Mouse (Mus musculus) heart, embryonic 15.5 days (tissue): ENCODE data around the gene Patj. TPM values are rescaled to one million over a fixed set of nuclear protein-coding genes. Genes with fewer than 3 reads are reported as not detected.
"Not testable (repeated sequence)": the region's sequence is repeated elsewhere in the genome, so short reads cannot be mapped to it uniquely, and the experiment has no call there.

Experiments
- ATAC-seq: fragments of 200-750 bp; cut with Nextera tagmentation; replicated peaks from 2 replicates; pipeline ENCODE4 v1.8.0; 2017; ENCODE audit warnings: low read depth, moderate TSS enrichment; ENCODE audit not compliant: insufficient number of reproducible peaks, insufficient read depth, low FRiP score
- H3K27ac ChIP-seq: fragments of 300-500 bp; sonication (generic); 2 replicates; pipeline ENCODE4 v1.5.1; 2015; ENCODE audit warnings: mild to moderate bottlenecking, inconsistent platforms
- H3K27me3 ChIP-seq: fragments of 300-500 bp; sonication (generic); 2 replicates; pipeline ENCODE4 v1.6.1; 2015; ENCODE audit warnings: inconsistent platforms
- H3K36me3 ChIP-seq: fragments of 300-500 bp; sonication (generic); 2 replicates; pipeline ENCODE4 v1.6.1; 2015; ENCODE audit warnings: mild to moderate bottlenecking, inconsistent platforms
- H3K4me1 ChIP-seq: fragments of 300-500 bp; sonication (generic); replicated peaks from 2 replicates; pipeline ENCODE4 v1.6.1; 2015; ENCODE audit warnings: inconsistent platforms
- H3K4me2 ChIP-seq: fragments of 300-500 bp; sonication (generic); 2 replicates; pipeline ENCODE4 v1.6.1; 2015; ENCODE audit warnings: inconsistent platforms, mild to moderate bottlenecking, moderate library complexity
- H3K4me3 ChIP-seq: fragments of 300-500 bp; sonication (generic); 2 replicates; pipeline ENCODE4 v1.5.1; 2015; ENCODE audit warnings: mild to moderate bottlenecking, inconsistent platforms
- H3K9ac ChIP-seq: fragments of 300-500 bp; sonication (generic); 2 replicates; pipeline ENCODE4 v1.6.1; 2015; ENCODE audit warnings: mild to moderate bottlenecking, inconsistent platforms
- H3K9me3 ChIP-seq: fragments of 300-500 bp; sonication (generic); replicated peaks from 2 replicates; pipeline ENCODE4 v1.6.1; 2016; ENCODE audit warnings: inconsistent platforms
- WGBS: fragments of 180-500 bp; shearing (Covaris S2); methylation state at CpG from one replicate; pipeline ENCODE4 v1.1.7; 2015; ENCODE audit warnings: mixed read lengths; 5-methylcytosine and 5-hydroxymethylcytosine counted together
- polyA plus RNA-seq: library from polyadenylated mRNA; unstranded; fragments of >200 nt; fragmentation: Nextera tagmentation; extraction: Ambion mirVana; gene quantifications from 2 replicates; pipeline ENCODE4 v1.2.1, GENCODE M21; 2015

Gene Patj
- polyA plus RNA-seq, 1 experiment from 2014 or later = 5.9 TPM

GRCm38 (mm10) chr4:98622180-98622579 lies 226.6 kb downstream of the Patj start:
- no peak overlapping the region for H3K27ac ChIP-seq

GRCm38 (mm10) chr4:98622996-98623673 lies 227.6 kb downstream of the Patj start:
- no peak overlapping the region for H3K4me3 ChIP-seq
- H3K4me2 ChIP-seq = no peak overlapping the region
- ATAC-seq = no peak
- no peaks in the 10 kb centered on the region for H3K36me3 ChIP-seq
- no peak overlapping the region for H3K9ac ChIP-seq
- H3K9me3 ChIP-seq = no peaks in the 10 kb centered on the region
- H3K27me3 ChIP-seq = no peaks in the 10 kb centered on the region
- peaks cover 8% of the 10 kb centered on the region for H3K4me1 ChIP-seq
- H3K27ac ChIP-seq = peak overlapping the region; percentile 37
- WGBS = 34% methylated on average over 3 of the region's 3 CpGs

More at GRCm38 (mm10) chr4:98622180-98622579, 226.6 kb downstream of the Patj start:
- H3K9ac ChIP-seq = no peak overlapping the region
- no peak overlapping the region for H3K4me3 ChIP-seq
- WGBS = 32% methylated on average over 1 of the region's 1 CpGs
- H3K36me3 ChIP-seq = no peaks in the 10 kb centered on the region
- peaks cover 7% of the 10 kb centered on the region; the same call in 1 of the 2 replicates for H3K4me1 ChIP-seq
- no peaks in the 10 kb centered on the region for H3K9me3 ChIP-seq
- ATAC-seq = no peak
- H3K4me2 ChIP-seq = no peak overlapping the region
- no peaks in the 10 kb centered on the region for H3K27me3 ChIP-seq

- 80% methylated on average over 6 of the region's 6 CpGs for WGBS
- H3K9me3 ChIP-seq = no peaks in the 10 kb centered on the region
- no peak overlapping the region for H3K4me2 ChIP-seq
- no peaks in the 10 kb centered on the region for H3K27me3 ChIP-seq
- ATAC-seq = no peak
- no peaks in the 10 kb centered on the region for H3K36me3 ChIP-seq
- peaks cover 10% of the 10 kb centered on the region for H3K4me1 ChIP-seq
- no peak overlapping the region for H3K9ac ChIP-seq
- no peak overlapping the region for H3K27ac ChIP-seq
- no peak overlapping the region for H3K4me3 ChIP-seq
Measured at GRCm38 (mm10) chr4:98628286-98628685, 232.7 kb downstream of the Patj start.

- not testable (repeated sequence) for H3K4me3 ChIP-seq, H3K9me3 ChIP-seq, H3K27me3 ChIP-seq, H3K4me2 ChIP-seq, H3K36me3 ChIP-seq, H3K27ac ChIP-seq, H3K9ac ChIP-seq
- H3K4me1 ChIP-seq = peaks cover 10% of the 10 kb centered on the region
- ATAC-seq = 0 out of 2 replicates have a peak, but pooled peaks have one; percentile 35
Measured at GRCm38 (mm10) chr4:98629217-98629616, 233.6 kb downstream of the Patj start.

- Histone ChIP-seq H3K4me2 (no peak overlapping the region), H3K4me3 (no peak overlapping the region), H3K9me3 (no peaks in the 10 kb centered on the region), H3K36me3 (no peaks in the 10 kb centered on the region), H3K4me1 (no peaks in the 10 kb centered on the region), H3K27me3 (no peaks in the 10 kb centered on the region), H3K9ac (no peak overlapping the region), H3K27ac (no peak overlapping the region)
- no peak for ATAC-seq
- 89% methylated on average over 18 of the region's 18 CpGs for WGBS
Measured at GRCm38 (mm10) chr4:98635140-98635837, 239.7 kb downstream of the Patj start.

GRCm38 (mm10) chr4:98638731-98639130 lies 243.1 kb downstream of the Patj start:
- no peaks in the 10 kb centered on the region for H3K36me3 ChIP-seq
- H3K27me3 ChIP-seq = no peaks in the 10 kb centered on the region
- ATAC-seq = no peak
- H3K27ac ChIP-seq = no peak overlapping the region
- WGBS = 90% methylated on average over 8 of the region's 8 CpGs
- H3K9me3 ChIP-seq = no peaks in the 10 kb centered on the region
- H3K4me1 ChIP-seq = no peaks in the 10 kb centered on the region
- H3K4me2 ChIP-seq = no peak overlapping the region
- H3K9ac ChIP-seq = no peak overlapping the region
- no peak overlapping the region for H3K4me3 ChIP-seq

- Histone ChIP-seq H3K4me1 (peaks cover 6% of the 10 kb centered on the region), H3K27ac (no peak overlapping the region), H3K27me3 (no peaks in the 10 kb centered on the region), H3K36me3 (no peaks in the 10 kb centered on the region), H3K9me3 (no peaks in the 10 kb centered on the region), H3K4me3 (no peak overlapping the region), H3K9ac (no peak overlapping the region), H3K4me2 (no peak overlapping the region)
- ATAC-seq = no peak
- WGBS = 32% methylated on average over 7 of the region's 7 CpGs
Measured at GRCm38 (mm10) chr4:98653650-98654049, 258.1 kb downstream of the Patj start.

- Histone ChIP-seq H3K4me1 (peaks cover 6% of the 10 kb centered on the region), H3K27ac (no peak overlapping the region), H3K36me3 (no peaks in the 10 kb centered on the region), H3K4me2 (no peak overlapping the region), H3K9ac (no peak overlapping the region), H3K9me3 (no peaks in the 10 kb centered on the region), H3K27me3 (no peaks in the 10 kb centered on the region), H3K4me3 (no peak overlapping the region)
- WGBS = 52% methylated on average over 2 of the region's 2 CpGs
- ATAC-seq = no peak
Measured at GRCm38 (mm10) chr4:98654419-98654821, 258.8 kb downstream of the Patj start.

GRCm38 (mm10) chr4:98656759-98657158 lies 261.2 kb downstream of the Patj start:
- Histone ChIP-seq H3K9ac (no peak overlapping the region), H3K27me3 (no peaks in the 10 kb centered on the region), H3K4me2 (no peak overlapping the region), H3K36me3 (no peaks in the 10 kb centered on the region), H3K27ac (no peak overlapping the region), H3K4me3 (no peak overlapping the region), H3K4me1 (peaks cover 6% of the 10 kb centered on the region), H3K9me3 (no peaks in the 10 kb centered on the region)
- WGBS = 78% methylated on average over 1 of the region's 1 CpGs
- no peak for ATAC-seq

GRCm38 (mm10) chr4:98659032-98659431 lies 263.4 kb downstream of the Patj start:
- no peak for ATAC-seq
- H3K36me3 ChIP-seq = peaks cover 3% of the 10 kb centered on the region; the same call in 1 of the 2 replicates
- H3K27ac ChIP-seq = no peak overlapping the region
- peaks cover 7% of the 10 kb centered on the region; the same call in 1 of the 2 replicates for H3K9me3 ChIP-seq
- H3K4me2 ChIP-seq = no peak overlapping the region
- peaks cover 2% of the 10 kb centered on the region for H3K4me1 ChIP-seq
- no peaks in the 10 kb centered on the region for H3K27me3 ChIP-seq
- no peak overlapping the region for H3K9ac ChIP-seq
- no peak overlapping the region for H3K4me3 ChIP-seq
- WGBS = 64% methylated on average over 2 of the region's 2 CpGs

- 73% methylated on average over 2 of the region's 2 CpGs for WGBS
Measured at GRCm38 (mm10) chr4:98660534-98660933, 264.9 kb downstream of the Patj start.

More at GRCm38 (mm10) chr4:98660534-98660933, 264.9 kb downstream of the Patj start:
- no peak overlapping the region for H3K4me2 ChIP-seq
- no peak overlapping the region for H3K4me3 ChIP-seq
- H3K27me3 ChIP-seq = no peaks in the 10 kb centered on the region
- H3K4me1 ChIP-seq = no peaks in the 10 kb centered on the region; the same call in 1 of the 2 replicates
- ATAC-seq = no peak
- peaks cover 7% of the 10 kb centered on the region; the same call in 1 of the 2 replicates for H3K9me3 ChIP-seq
- peaks cover 3% of the 10 kb centered on the region; the same call in 1 of the 2 replicates for H3K36me3 ChIP-seq
- no peak overlapping the region for H3K9ac ChIP-seq
- H3K27ac ChIP-seq = no peak overlapping the region
